Mouse (Mus musculus): ENCODE results near the gene Fez2.

DNA sequence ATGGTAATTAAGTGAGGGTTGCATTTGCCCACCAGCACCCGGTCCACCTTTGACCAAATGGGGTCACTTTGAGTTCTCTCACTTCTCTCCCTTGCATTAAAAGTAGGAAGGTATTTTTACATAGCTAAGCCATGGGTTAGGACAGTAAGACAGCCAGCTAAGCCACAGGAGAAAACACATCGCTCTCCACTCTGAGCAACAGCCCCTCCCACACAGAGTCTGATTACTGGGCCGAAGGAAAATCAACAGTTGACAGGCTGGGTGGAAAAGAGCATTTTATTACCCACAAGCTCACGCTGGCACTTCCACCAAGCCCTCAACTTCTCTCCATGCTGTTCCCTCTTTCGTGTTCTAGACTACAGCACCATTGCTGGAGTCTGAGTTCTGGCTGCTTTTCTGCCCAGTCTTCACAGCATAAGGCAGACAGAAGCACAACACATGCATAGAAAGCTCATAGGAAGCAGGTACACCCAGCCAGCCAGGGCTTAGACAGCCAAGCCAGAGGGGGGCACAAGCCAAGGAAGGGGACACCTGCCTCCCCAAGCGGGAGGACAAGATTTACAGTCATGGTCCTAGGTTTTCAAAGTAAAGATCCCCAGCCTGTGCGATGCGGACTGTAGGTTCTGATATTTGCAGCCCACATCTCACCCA lies 38.7 kb downstream of the Fez2 start:
- no peak for TF ChIP-seq CTCF (IDR thresholded peaks at IDR 0.05; ENCODE audit: borderline replicate concordance, insufficient read depth, low read depth, low read length)
- no peak for TF ChIP-seq POLR2A (IDR thresholded peaks at IDR 0.05; ENCODE audit: borderline replicate concordance, insufficient read depth, low read length)
